Mouse (Mus musculus) liver, embryonic 11.5 days (tissue): ENCODE results near the gene Fat1. TPM values are rescaled to one million over a fixed set of nuclear protein-coding genes. Genes with fewer than 3 reads are reported as not detected.

Experiments
- ATAC-seq: fragments of 200-750 bp; cut with Nextera tagmentation; replicated peaks from 2 replicates; pipeline ENCODE4 v1.8.0; 2017; ENCODE audit warnings: moderate number of reproducible peaks, mild to moderate bottlenecking, moderate TSS enrichment, moderate library complexity; ENCODE audit not compliant: low FRiP score
- DNase-seq: peaks from one replicate; pipeline ENCODE4 v3.0.0-alpha.2; 2017; ENCODE audit warnings: low spot score
- H3K27ac ChIP-seq: fragments of 300-500 bp; sonication (generic); 2 replicates; pipeline ENCODE4 v1.5.1; 2014; ENCODE audit warnings: mild to moderate bottlenecking, low read depth, low read length, control low read depth
- H3K27me3 ChIP-seq: fragments of 300-500 bp; sonication (generic); replicated peaks from 2 replicates; pipeline ENCODE4 v1.6.1; 2014; ENCODE audit warnings: low read length, mixed read lengths; ENCODE audit not compliant: control insufficient read depth, insufficient read depth
- H3K36me3 ChIP-seq: fragments of 300-500 bp; sonication (generic); 2 replicates; pipeline ENCODE4 v1.6.1; 2014; ENCODE audit warnings: mild to moderate bottlenecking, low read length, moderate library complexity, mixed read lengths; ENCODE audit not compliant: control insufficient read depth, insufficient read depth
- H3K4me1 ChIP-seq: fragments of 300-500 bp; sonication (generic); replicated peaks from 2 replicates; pipeline ENCODE4 v1.6.1; 2014; ENCODE audit warnings: low read length, mixed read lengths; ENCODE audit not compliant: control insufficient read depth, insufficient read depth
- H3K4me2 ChIP-seq: fragments of 300-500 bp; sonication (generic); 2 replicates; pipeline ENCODE4 v1.6.1; 2014; ENCODE audit warnings: mild to moderate bottlenecking, control low read depth, moderate library complexity
- H3K4me3 ChIP-seq: fragments of 300-500 bp; sonication (generic); 2 replicates; pipeline ENCODE4 v1.5.1; 2014; ENCODE audit warnings: low read depth, low read length, control low read depth
- H3K9ac ChIP-seq: fragments of 300-500 bp; sonication (generic); 2 replicates; pipeline ENCODE4 v1.6.1; 2014; ENCODE audit warnings: low read depth, low read length, control low read depth
- H3K9me3 ChIP-seq: fragments of 300-500 bp; sonication (generic); 2 replicates; pipeline ENCODE4 v1.6.1; 2016; ENCODE audit warnings: low read length, inconsistent platforms, mixed read lengths; ENCODE audit not compliant: control insufficient read depth
- WGBS: fragments of 180-500 bp; shearing (Covaris S2); extraction: QIAGEN DNeasy Blood & Tissue Kit; methylation state at CpG from one replicate; pipeline ENCODE4 v1.1.7; 2014; 5-methylcytosine and 5-hydroxymethylcytosine counted together
- polyA plus RNA-seq: library from polyadenylated mRNA; unstranded; fragments of >200 nt; fragmentation: Nextera tagmentation; extraction: Ambion mirVana; gene quantifications from 2 replicates; pipeline ENCODE4 v1.2.1, GENCODE M21; 2014

Fat1 gene
- polyA plus RNA-seq, result 7.7 and 7.8 TPM in 2 replicates

- peaks cover 55% of the 10 kb centered on the region for H3K27me3 ChIP-seq
- H3K9ac ChIP-seq, result peak within 1 kb of the TSS; percentile 30
- peak within 1 kb of the TSS; percentile 76 for H3K4me2 ChIP-seq
- under 1% methylated on average over 48 of the region's 49 CpGs for WGBS
- H3K27ac ChIP-seq, result peak within 1 kb of the TSS; percentile 58; the same call in 1 of the 2 replicates
- peak; percentile 52; the same call in 1 of the 2 replicates for ATAC-seq
- H3K4me1 ChIP-seq, result no peaks in the 10 kb centered on the region
- H3K4me3 ChIP-seq, result peak within 1 kb of the TSS; percentile 62
- peak; percentile 84 for DNase-seq
- no peaks in the 10 kb centered on the region for H3K36me3 ChIP-seq
- no peaks in the 10 kb centered on the region for H3K9me3 ChIP-seq
Measured at GRCm38 (mm10) chr8:44934850-44935497, at the start of gene Fat1. Gene Fat1, plus strand, starts transcription at chr8:44935447.

- Histone ChIP-seq H3K9me3 (no peaks in the 10 kb centered on the region), H3K36me3 (no peaks in the 10 kb centered on the region), H3K27me3 (no peaks in the 10 kb centered on the region), H3K27ac (no peak overlapping the region), H3K9ac (no peak overlapping the region), H3K4me2 (no peak overlapping the region), H3K4me1 (no peaks in the 10 kb centered on the region), H3K4me3 (no peak overlapping the region)
- DNase-seq (no peak), ATAC-seq (no peak)
- 67% methylated on average over 6 of the region's 6 CpGs for WGBS
Measured at GRCm38 (mm10) chr8:44894626-44895025, 40.6 kb upstream of the Fat1 start.

- ATAC-seq (no peak), DNase-seq (no peak)
- H3K27me3 ChIP-seq, result no peaks in the 10 kb centered on the region
- H3K9ac ChIP-seq, result no peak overlapping the region
- no peaks in the 10 kb centered on the region for H3K4me1 ChIP-seq
- H3K36me3 ChIP-seq, result no peaks in the 10 kb centered on the region
- H3K4me3 ChIP-seq, result no peak overlapping the region
- H3K4me2 ChIP-seq, result no peak overlapping the region
- no peak overlapping the region for H3K27ac ChIP-seq
- 71% methylated on average over 12 of the region's 12 CpGs for WGBS
- H3K9me3 ChIP-seq, result no peaks in the 10 kb centered on the region
Measured at GRCm38 (mm10) chr8:44899575-44899991, 35.7 kb upstream of the Fat1 start.

GRCm38 (mm10) chr8:44911126-44911903 is 23.9 kb upstream of the Fat1 start:
- H3K9ac ChIP-seq, result no peak overlapping the region
- H3K36me3 ChIP-seq, result no peaks in the 10 kb centered on the region
- H3K4me3 ChIP-seq, result no peak overlapping the region
- WGBS, result 79% methylated on average over 12 of the region's 12 CpGs
- no peaks in the 10 kb centered on the region for H3K4me1 ChIP-seq
- no peaks in the 10 kb centered on the region for H3K9me3 ChIP-seq
- ATAC-seq (no peak), DNase-seq (no peak)
- H3K27me3 ChIP-seq, result no peaks in the 10 kb centered on the region
- H3K27ac ChIP-seq, result no peak overlapping the region
- no peak overlapping the region for H3K4me2 ChIP-seq

- Histone ChIP-seq H3K27ac (no peak overlapping the region), H3K9me3 (no peaks in the 10 kb centered on the region), H3K9ac (no peak overlapping the region), H3K4me3 (no peak overlapping the region), H3K36me3 (no peaks in the 10 kb centered on the region), H3K4me1 (no peaks in the 10 kb centered on the region), H3K27me3 (no peaks in the 10 kb centered on the region), H3K4me2 (no peak overlapping the region)
- DNase-seq (no peak), ATAC-seq (no peak)
- 85% methylated on average over 12 of the region's 12 CpGs for WGBS
Measured at GRCm38 (mm10) chr8:44919487-44920082, 15.7 kb upstream of the Fat1 start.

- no peak for ATAC-seq
- 79% methylated on average over 7 of the region's 7 CpGs for WGBS
Measured at GRCm38 (mm10) chr8:44920379-44921032, 14.7 kb upstream of the Fat1 start.

GRCm38 (mm10) chr8:44924995-44925394 is 10.3 kb upstream of the Fat1 start:
- WGBS, result 83% methylated on average over 5 of the region's 5 CpGs
- H3K36me3 ChIP-seq, result no peaks in the 10 kb centered on the region
- no peak for ATAC-seq

More at GRCm38 (mm10) chr8:44920379-44921032, 14.7 kb upstream of the Fat1 start:
- Histone ChIP-seq H3K27ac (no peak overlapping the region), H3K4me1 (no peaks in the 10 kb centered on the region), H3K4me2 (no peak overlapping the region), H3K9me3 (no peaks in the 10 kb centered on the region), H3K9ac (no peak overlapping the region), H3K27me3 (no peaks in the 10 kb centered on the region), H3K4me3 (no peak overlapping the region), H3K36me3 (no peaks in the 10 kb centered on the region)
- no peak for DNase-seq

GRCm38 (mm10) chr8:44930058-44930457 is 5.2 kb upstream of the Fat1 start:
- WGBS, result 81% methylated on average over 3 of the region's 3 CpGs
- Histone ChIP-seq H3K27ac (no peak overlapping the region), H3K9me3 (peaks cover 2% of the 10 kb centered on the region; the same call in 1 of the 2 replicates), H3K27me3 (peaks cover 19% of the 10 kb centered on the region), H3K4me3 (no peak overlapping the region), H3K36me3 (no peaks in the 10 kb centered on the region), H3K4me2 (no peak overlapping the region), H3K9ac (no peak overlapping the region), H3K4me1 (no peaks in the 10 kb centered on the region)
- DNase-seq (no peak), ATAC-seq (no peak)

More at GRCm38 (mm10) chr8:44924995-44925394, 10.3 kb upstream of the Fat1 start:
- Histone ChIP-seq H3K4me3 (no peak overlapping the region), H3K9ac (no peak overlapping the region), H3K27ac (no peak overlapping the region), H3K4me2 (no peak overlapping the region), H3K9me3 (peaks cover 2% of the 10 kb centered on the region; the same call in 1 of the 2 replicates), H3K27me3 (no peaks in the 10 kb centered on the region), H3K4me1 (no peaks in the 10 kb centered on the region)
- no peak for DNase-seq
